Mouse (Mus musculus) right cerebral cortex, adult 18-20 months (tissue): Measurements from ENCODE around the gene Ppp1r11.

ENCODE experiments used
- DNase-seq: peaks from one replicate; pipeline ENCODE4 v3.0.0; 2022; ENCODE audit warnings: mixed read lengths

The Ppp1r11 gene

DNA sequence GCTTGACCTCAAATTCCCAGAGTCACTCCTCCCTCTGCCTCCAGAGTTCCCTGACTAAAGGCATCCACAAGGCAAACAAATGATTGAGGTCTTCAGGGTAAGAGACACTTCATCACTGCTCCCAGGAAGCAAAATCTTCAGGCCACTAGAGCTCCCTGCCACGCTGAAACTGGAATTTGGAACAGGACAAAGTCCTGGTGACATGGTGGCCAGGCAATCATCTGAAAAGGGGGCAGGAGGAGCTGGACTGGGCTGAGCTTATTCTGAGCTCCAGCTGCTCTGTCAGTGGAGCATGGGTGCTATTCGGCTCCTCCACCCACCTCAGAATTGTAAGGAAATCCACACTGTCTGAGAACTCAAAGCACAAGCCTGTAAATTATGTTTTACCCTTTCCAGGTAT lies 39.5 kb downstream of the Ppp1r11 start:
- DNase-seq, result no peak

DNA sequence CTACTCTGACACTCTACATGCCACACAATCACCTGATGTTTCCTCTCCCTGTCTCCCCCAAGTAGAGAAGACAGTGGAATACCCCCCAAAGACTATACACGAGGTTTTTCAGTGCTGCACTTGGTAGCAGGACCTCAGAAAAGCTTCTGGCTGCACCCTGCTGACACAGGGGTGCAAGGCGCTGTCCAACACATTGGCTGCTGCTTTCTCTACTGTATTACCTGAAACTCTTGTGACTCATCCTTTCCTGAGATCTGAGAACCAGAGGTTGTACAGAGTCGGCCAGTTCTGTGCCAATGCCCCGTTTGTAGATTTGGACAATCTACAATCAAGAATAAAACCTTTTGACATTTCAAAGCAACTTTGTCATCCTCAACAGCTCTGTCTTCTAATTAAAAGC lies 41.7 kb downstream of the Ppp1r11 start:
- DNase-seq, result no peak

- DNase-seq, result no peak
These were observed 43.3 kb downstream of the Ppp1r11 start for GRCm38 (mm10) chr17:36908235-36908634.

- no peak for DNase-seq
These were observed 47.9 kb downstream of the Ppp1r11 start for GRCm38 (mm10) chr17:36903651-36904050.

DNA sequence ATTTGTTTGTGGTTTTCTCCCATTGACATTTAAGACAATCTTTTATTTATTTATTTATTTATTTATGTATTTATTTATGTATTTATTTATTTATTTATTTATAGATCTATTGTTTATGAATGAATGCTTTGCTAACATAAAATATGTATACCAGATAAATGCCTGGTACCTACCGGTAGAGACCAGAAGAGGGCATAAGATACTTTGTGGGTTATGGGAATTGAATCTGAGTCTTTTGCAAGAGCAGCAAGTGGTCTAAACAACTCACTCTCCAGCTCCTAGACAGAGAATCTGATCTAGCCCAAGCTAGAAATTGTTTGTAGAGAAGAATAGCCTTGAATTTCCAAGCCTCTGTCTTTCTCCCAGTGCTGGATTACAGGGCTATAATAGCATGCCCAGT lies 50.9 kb downstream of the Ppp1r11 start:
- DNase-seq, result no peak

- peak; percentile 71 for DNase-seq
These were observed 51.5 kb downstream of the Ppp1r11 start for GRCm38 (mm10) chr17:36900001-36900400.

- no peak for DNase-seq
These were observed 52.2 kb downstream of the Ppp1r11 start for GRCm38 (mm10) chr17:36899376-36899775.
